Mouse (Mus musculus) heart, postnatal 0 days (tissue): ENCODE measurements around the gene Cela2a. TPM values are rescaled to one million over a fixed set of nuclear protein-coding genes. Genes with fewer than 3 reads are reported as not detected.
A peak's percentile ranks its signal among the peaks of the same experiment; 100 is the strongest.

Experiments used
- ATAC-seq: fragments of 200-750 bp; cut with Nextera tagmentation; 2 replicates; pipeline ENCODE4 v1.8.0; 2017; ENCODE audit warnings: low read depth, moderate number of reproducible peaks, moderate library complexity; ENCODE audit not compliant: insufficient read depth
- DNase-seq: peaks from one replicate; pipeline ENCODE4 v3.0.0-alpha.2; 2016; ENCODE audit warnings: low spot score
- H3K27ac ChIP-seq: fragments of 300-500 bp; sonication (generic); 2 replicates; pipeline ENCODE4 v1.5.1; 2014; ENCODE audit warnings: low read depth, mild to moderate bottlenecking
- H3K27me3 ChIP-seq: fragments of 300-500 bp; sonication (generic); 2 replicates; pipeline ENCODE4 v1.6.1; 2014; ENCODE audit warnings: low read length, mixed read lengths; ENCODE audit not compliant: control insufficient read depth, insufficient read depth
- H3K36me3 ChIP-seq: fragments of 300-500 bp; sonication (generic); replicated peaks from 2 replicates; pipeline ENCODE4 v1.6.1; 2014; ENCODE audit warnings: low read length, mixed read lengths; ENCODE audit not compliant: control insufficient read depth, insufficient read depth
- H3K4me1 ChIP-seq: fragments of 300-500 bp; sonication (generic); 2 replicates; pipeline ENCODE4 v1.6.1; 2014; ENCODE audit warnings: antibody characterized with exemption; ENCODE audit not compliant: control insufficient read depth, insufficient read depth
- H3K4me2 ChIP-seq: fragments of 300-500 bp; sonication (generic); 2 replicates; pipeline ENCODE4 v1.6.1; 2014; ENCODE audit warnings: low read depth, mild to moderate bottlenecking, low read length, moderate library complexity
- H3K4me3 ChIP-seq: fragments of 300-500 bp; sonication (generic); 2 replicates; pipeline ENCODE4 v1.5.1; 2014; ENCODE audit warnings: low read depth, low read length
- H3K9ac ChIP-seq: fragments of 300-500 bp; sonication (generic); replicated peaks from 2 replicates; pipeline ENCODE4 v1.6.1; 2014; ENCODE audit warnings: low read depth, low read length, mixed read lengths
- H3K9me3 ChIP-seq: fragments of 300-500 bp; sonication (generic); replicated peaks from 2 replicates; pipeline ENCODE4 v1.6.1; 2016; ENCODE audit warnings: low read length; ENCODE audit not compliant: control insufficient read depth
- CTCF ChIP-seq: IDR thresholded peaks from 2 replicates; pipeline ENCODE4 v1.5.1; 2016; ENCODE audit warnings: antibody characterized with exemption, control low read depth, low read depth
- EP300 ChIP-seq: IDR thresholded peaks from 2 replicates; pipeline ENCODE4 v1.6.1; 2016; ENCODE audit warnings: antibody characterized with exemption, low read depth
- WGBS: fragments of 180-500 bp; shearing (Covaris S2); extraction: QIAGEN DNeasy Blood & Tissue Kit; methylation state at CpG from one replicate; pipeline ENCODE4 v1.1.7; 2014; 5-methylcytosine and 5-hydroxymethylcytosine counted together
- polyA plus RNA-seq: library from polyadenylated mRNA; unstranded; fragments of >200 nt; fragmentation: Nextera tagmentation; extraction: Ambion mirVana; gene quantifications from 2 replicates; pipeline ENCODE4 v1.2.1, GENCODE M21; 2015
- total RNA-seq: library from RNA; depleted of rRNA; stranded (reverse); fragments of >200 nt; gene quantifications from 2 replicates; pipeline ENCODE4 v1.2.3, GENCODE M21; 2014; ENCODE audit warnings: low replicate concordance; rRNA removed

Gene Cela2a
- 2.1 TPM in 1 of 2 replicates, not detected in the other for total RNA-seq
- polyA plus RNA-seq, result 0.20 and 0.21 TPM in 2 replicates

DNA sequence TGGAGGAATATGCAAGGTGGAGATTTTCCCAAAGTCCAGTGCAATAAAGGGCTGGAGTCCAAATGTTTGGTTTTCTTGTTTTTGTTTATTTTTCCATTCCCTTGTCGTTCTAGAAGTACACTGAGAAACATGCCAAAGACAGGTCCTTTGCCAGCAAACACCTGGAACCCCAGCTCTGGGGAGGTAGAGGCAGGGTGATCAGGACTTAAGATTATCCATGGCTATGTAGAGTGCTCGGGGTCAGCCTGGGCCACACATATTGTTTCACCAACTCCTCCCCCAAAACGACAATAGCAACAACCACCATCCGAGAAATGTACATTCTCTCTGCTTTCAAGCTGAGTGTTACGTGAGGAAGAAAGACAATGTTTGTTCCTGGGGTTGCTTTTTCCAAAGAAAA, at the start of gene Cela2a:
Gene Cela2a, minus strand, starts transcription at position 101 of the 400 bp plus-strand sequence.
- H3K9ac ChIP-seq, result no peak within 1 kb of the TSS
- no peak within 1 kb of the TSS for H3K4me3 ChIP-seq
- no peaks in the 10 kb centered on the region for H3K36me3 ChIP-seq
- no peak within 1 kb of the TSS for H3K4me2 ChIP-seq
- ATAC-seq (no peak), DNase-seq (no peak)
- no peak within 1 kb of the TSS for H3K27ac ChIP-seq
- no peaks in the 10 kb centered on the region for H3K9me3 ChIP-seq
- no peaks in the 10 kb centered on the region for H3K4me1 ChIP-seq
- no peaks in the 10 kb centered on the region for H3K27me3 ChIP-seq
- WGBS, result 72% methylated on average over 5 of the region's 5 CpGs
- no peak for TF ChIP-seq EP300

DNA sequence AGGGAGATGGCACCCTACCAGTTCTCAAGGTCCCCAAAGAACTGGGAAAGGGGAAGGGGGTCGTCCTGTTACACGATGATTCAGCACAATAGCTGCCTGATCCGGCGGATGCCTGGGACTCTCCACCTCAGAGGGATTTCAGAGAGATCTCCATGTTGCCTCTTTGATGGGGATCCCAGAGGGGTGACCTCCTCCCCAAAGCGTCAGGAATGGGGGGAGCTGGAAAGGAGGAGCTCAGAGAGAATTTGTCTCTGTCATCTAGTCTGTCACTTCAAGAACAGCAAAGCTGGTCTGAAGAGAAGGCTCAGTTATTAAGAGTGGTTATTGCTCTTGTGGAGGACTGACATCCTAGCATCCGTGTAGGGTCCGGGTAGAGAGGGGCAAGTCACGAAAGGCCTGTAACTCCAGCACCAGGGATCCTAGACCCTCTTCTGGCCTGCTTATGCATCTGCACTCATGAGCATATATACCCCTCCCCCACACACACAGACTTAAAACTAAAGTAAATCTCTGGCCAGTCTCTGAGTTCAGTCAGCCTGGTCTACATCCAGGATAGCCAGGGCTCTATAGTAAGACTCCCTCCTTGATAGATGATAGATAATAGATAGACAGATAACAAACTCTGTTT, 49.6 kb upstream of the Cela2a start:
- Histone ChIP-seq H3K4me3 (peak overlapping the region; percentile 81), H3K27me3 (no peaks in the 10 kb centered on the region), H3K27ac (no peak overlapping the region), H3K4me1 (peaks cover 28% of the 10 kb centered on the region), H3K9ac (0 out of 2 replicates have a peak overlapping the region, but pooled peaks have one; percentile 77), H3K9me3 (no peaks in the 10 kb centered on the region), H3K4me2 (peak overlapping the region; percentile 76), H3K36me3 (0 out of 2 replicates have a peak, but pooled peaks cover 3% of the 10 kb centered on the region)
- TF ChIP-seq EP300 (no peak), CTCF (peak; percentile 15; the same call in 1 of the 2 replicates)
- no peak for ATAC-seq
- 17% methylated on average over 8 of the region's 8 CpGs for WGBS
- DNase-seq, result no peak

DNA sequence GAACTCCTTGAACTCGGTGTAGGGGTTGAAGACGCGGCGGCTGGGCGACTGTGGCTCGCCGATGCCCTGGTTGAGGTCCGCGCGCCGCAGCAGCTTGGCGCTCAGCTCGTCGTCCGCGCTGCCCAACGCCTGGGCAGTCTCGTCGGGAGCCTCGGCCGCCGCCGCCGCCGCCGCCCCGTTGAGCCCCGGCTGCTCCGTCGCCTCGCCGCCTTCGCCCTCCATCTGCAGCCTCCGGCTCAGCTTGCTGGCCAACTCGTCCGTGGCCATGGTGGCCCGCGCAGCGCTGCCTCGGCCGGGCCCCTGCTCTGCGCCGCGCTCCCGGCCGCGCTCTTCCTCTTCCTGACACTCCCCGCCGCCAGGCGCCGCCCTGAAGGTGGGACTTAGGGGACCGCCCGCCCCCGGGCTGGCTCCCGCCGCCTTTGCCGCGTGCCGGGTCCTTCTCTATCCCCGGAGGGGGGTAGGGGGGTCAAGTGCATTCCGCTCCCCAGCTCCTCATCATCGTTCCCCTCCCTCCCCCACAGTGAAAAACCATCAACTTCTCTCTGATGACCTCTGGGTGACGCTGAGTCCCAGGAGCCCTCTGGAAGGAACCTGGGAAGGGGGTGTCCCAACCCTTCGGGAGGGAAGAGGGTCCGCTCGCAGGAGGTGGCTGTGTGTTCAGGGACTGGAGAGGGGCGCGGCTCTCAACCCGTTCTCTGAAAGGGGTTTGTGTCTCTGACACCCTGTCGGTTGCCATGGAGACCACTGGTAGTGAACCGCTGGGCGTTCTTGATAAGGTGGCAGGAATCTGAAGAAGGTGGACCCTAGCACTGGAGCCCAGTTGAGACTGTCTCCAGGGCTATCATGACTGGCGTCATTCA, 48.9 kb upstream of the Cela2a start, which contains the start of gene Efhd2:
Gene Efhd2, minus strand, starts transcription at position 320 of the 860 bp plus-strand sequence.
- Histone ChIP-seq H3K4me2 (peak within 1 kb of the TSS; percentile 76), H3K27me3 (no peaks in the 10 kb centered on the region), H3K4me3 (peak within 1 kb of the TSS; percentile 81), H3K9ac (peak within 1 kb of the TSS; percentile 77), H3K36me3 (0 out of 2 replicates have a peak, but pooled peaks cover 6% of the 10 kb centered on the region), H3K27ac (peak within 1 kb of the TSS; percentile 62), H3K4me1 (peaks cover 32% of the 10 kb centered on the region), H3K9me3 (no peaks in the 10 kb centered on the region)
- DNase-seq, result peak; percentile 86
- whole genome bisulfite sequencing, result under 1% methylated on average over 66 of the region's 73 CpGs
- peak; percentile 31 for TF ChIP-seq CTCF
- TF ChIP-seq EP300, result no peak
- peak; percentile 88 for ATAC-seq

DNA sequence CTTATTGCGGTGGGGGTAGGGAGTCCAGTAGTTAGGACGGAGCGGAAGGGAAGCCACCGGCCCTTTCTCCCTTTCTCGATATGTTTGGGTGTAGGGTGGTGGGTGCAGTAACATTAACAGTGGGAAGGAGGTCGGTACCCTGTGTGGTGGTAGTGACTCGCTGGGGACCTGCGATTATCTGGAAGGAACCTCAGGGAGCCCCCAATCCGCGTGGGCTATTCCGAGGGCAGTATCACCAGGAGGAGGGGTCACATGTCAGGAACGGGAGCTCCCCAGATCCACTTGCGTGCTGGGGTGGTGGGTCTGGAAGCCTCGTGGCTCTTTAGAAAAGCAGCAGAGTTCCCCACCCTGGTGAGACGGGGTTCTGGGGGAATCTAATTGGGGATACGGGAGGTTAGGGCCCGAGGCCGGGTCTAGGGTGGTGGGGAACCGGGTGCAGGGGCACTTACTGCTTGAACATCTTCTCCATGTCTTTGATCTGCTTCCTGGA, 48.2 kb upstream of the Cela2a start:
- H3K4me1 ChIP-seq, result peaks cover 34% of the 10 kb centered on the region
- peak overlapping the region; percentile 62 for H3K27ac ChIP-seq
- DNase-seq, result no peak
- H3K4me3 ChIP-seq, result peak overlapping the region; percentile 81
- H3K4me2 ChIP-seq, result peak overlapping the region; percentile 76
- no peak for TF ChIP-seq CTCF
- TF ChIP-seq EP300, result no peak
- 0% methylated on average over 19 of the region's 19 CpGs for whole genome bisulfite sequencing
- ATAC-seq, result peak; percentile 28; the same call in 1 of the 2 replicates
- H3K36me3 ChIP-seq, result 0 out of 2 replicates have a peak, but pooled peaks cover 6% of the 10 kb centered on the region
- H3K27me3 ChIP-seq, result no peaks in the 10 kb centered on the region
- peak overlapping the region; percentile 77 for H3K9ac ChIP-seq
- no peaks in the 10 kb centered on the region for H3K9me3 ChIP-seq

DNA sequence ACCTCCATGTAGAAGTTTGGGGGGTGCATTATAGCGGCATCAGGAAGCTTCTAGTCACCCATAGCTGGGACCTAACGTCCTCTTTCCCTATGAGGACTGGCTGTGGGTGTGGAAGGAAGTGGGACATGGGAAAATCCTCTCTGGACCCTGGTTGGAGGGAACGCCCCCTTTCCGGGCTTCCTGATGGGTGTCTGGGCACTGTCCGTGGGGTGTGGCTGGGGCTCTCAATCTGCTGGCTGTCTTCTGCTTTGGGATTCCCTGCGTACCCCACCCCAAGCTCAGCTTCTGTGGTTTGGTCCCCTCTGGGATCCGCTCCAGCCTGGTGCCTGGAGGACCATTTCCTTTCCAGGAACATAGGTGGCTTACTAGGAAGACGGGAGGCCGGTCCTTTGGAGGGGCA, 47.0 kb upstream of the Cela2a start:
- Histone ChIP-seq H3K36me3 (0 out of 2 replicates have a peak, but pooled peaks cover 6% of the 10 kb centered on the region), H3K27me3 (no peaks in the 10 kb centered on the region), H3K9ac (no peak overlapping the region), H3K4me3 (peak overlapping the region; percentile 81), H3K4me2 (peak overlapping the region; percentile 76), H3K27ac (no peak overlapping the region), H3K4me1 (peaks cover 34% of the 10 kb centered on the region), H3K9me3 (no peaks in the 10 kb centered on the region)
- DNase-seq (no peak), ATAC-seq (no peak)
- 34% methylated on average over 9 of the region's 9 CpGs for WGBS
- TF ChIP-seq EP300 (no peak), CTCF (no peak)
